Mouse (Mus musculus) left cerebral cortex, adult 18-20 months (tissue): ENCODE results near the gene Smurf2. TPM values are rescaled to one million over a fixed set of nuclear protein-coding genes. Genes with fewer than 3 reads are reported as not detected.

Source experiments
- DNase-seq, 2 experiments: peaks; one replicate each; pipeline ENCODE4 v3.0.0; 2021 to 2022; ENCODE audit warnings: low spot score in 2 of 2, mixed read lengths in 1 of 2
- total RNA-seq, 2 experiments: library from RNA; stranded (reverse); gene quantifications; 2 replicates each; pipeline ENCODE4 v1.2.3; 2021

The Smurf2 gene
- total RNA-seq, 2 experiments from 2014 or later: 25.1 to 27.1 TPM

GRCm38 (mm10) chr11:106908016-106908415 lies 12.5 kb downstream of the Smurf2 start:
- DNase-seq: no peak

GRCm38 (mm10) chr11:106907253-106907652 lies 13.3 kb downstream of the Smurf2 start:
- DNase-seq: no peak

GRCm38 (mm10) chr11:106905707-106906106 lies 14.8 kb downstream of the Smurf2 start:
- no peak for DNase-seq

GRCm38 (mm10) chr11:106899804-106900203 lies 20.7 kb downstream of the Smurf2 start:
- DNase-seq: no peak

- DNase-seq: no peak
These were observed 23.9 kb downstream of the Smurf2 start for GRCm38 (mm10) chr11:106896561-106897168.

- no peak for DNase-seq
These were observed 36.9 kb downstream of the Smurf2 start for GRCm38 (mm10) chr11:106883656-106884055.

- no peak for DNase-seq
These were observed 47.9 kb downstream of the Smurf2 start for GRCm38 (mm10) chr11:106872650-106873049.

- no peak for DNase-seq
These were observed 69.1 kb downstream of the Smurf2 start for GRCm38 (mm10) chr11:106851438-106851837.

GRCm38 (mm10) chr11:106842002-106842401 lies 78.5 kb downstream of the Smurf2 start:
- DNase-seq: no peak

- no peak for DNase-seq
These were observed 92.4 kb downstream of the Smurf2 start for GRCm38 (mm10) chr11:106828079-106828478.

- no peak for DNase-seq
These were observed 96.1 kb downstream of the Smurf2 start for GRCm38 (mm10) chr11:106824403-106824802.

GRCm38 (mm10) chr11:106823741-106824140 lies 96.8 kb downstream of the Smurf2 start:
- DNase-seq: peak in 1 of 2 experiments; percentile 16

- peak; percentile 50 to 72 for DNase-seq
These were observed 97.6 kb downstream of the Smurf2 start for GRCm38 (mm10) chr11:106822911-106823310.

GRCm38 (mm10) chr11:106822491-106822890 lies 98.0 kb downstream of the Smurf2 start:
- DNase-seq: no peak

GRCm38 (mm10) chr11:106821397-106821796 lies 99.1 kb downstream of the Smurf2 start:
- peak in 1 of 2 experiments; percentile 1 for DNase-seq

- peak; percentile 39 to 40 for DNase-seq
These were observed 99.5 kb downstream of the Smurf2 start for GRCm38 (mm10) chr11:106820972-106821371.

GRCm38 (mm10) chr11:106820252-106820651 lies 100.3 kb downstream of the Smurf2 start:
- DNase-seq: peak in 1 of 2 experiments; percentile 22

- no peak for DNase-seq
These were observed 100.9 kb downstream of the Smurf2 start for GRCm38 (mm10) chr11:106819595-106819994.

- peak in 1 of 2 experiments; percentile 34 for DNase-seq
These were observed 102.2 kb downstream of the Smurf2 start for GRCm38 (mm10) chr11:106818341-106818740.

- DNase-seq: peak in 1 of 2 experiments; percentile 2
These were observed 102.7 kb downstream of the Smurf2 start for GRCm38 (mm10) chr11:106817808-106818207.

GRCm38 (mm10) chr11:106817156-106817555 lies 103.4 kb downstream of the Smurf2 start:
- peak in 1 of 2 experiments; percentile 39 for DNase-seq

- DNase-seq: no peak
These were observed 104.2 kb downstream of the Smurf2 start for GRCm38 (mm10) chr11:106816316-106816715.

GRCm38 (mm10) chr11:106815761-106816160 lies 104.8 kb downstream of the Smurf2 start:
- peak in 1 of 2 experiments; percentile 4 for DNase-seq
